Mouse (Mus musculus): ENCODE measurements around the gene Pfkfb3.

DNA sequence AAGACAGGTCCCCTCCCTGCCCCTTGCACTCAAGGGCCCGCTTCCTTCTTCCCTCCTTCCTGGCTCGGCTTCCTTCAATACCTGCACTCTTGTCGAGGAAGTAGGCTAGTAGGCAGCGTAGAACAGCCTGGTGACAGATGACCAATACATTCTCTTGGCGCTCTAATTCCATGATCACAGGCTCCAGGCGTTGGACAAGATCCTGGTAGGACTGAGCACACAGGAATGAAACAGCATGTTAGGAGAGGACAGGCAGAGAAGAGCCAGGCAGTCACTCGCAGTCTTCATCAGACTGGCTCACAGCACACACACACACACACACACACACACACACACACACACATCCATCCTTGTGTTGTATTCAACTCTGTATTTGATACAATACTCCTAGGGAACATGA lies 71.5 kb downstream of the Pfkfb3 start:
- no peak for TF ChIP-seq POLR2A (IDR thresholded peaks at IDR 0.05; ENCODE audit: borderline replicate concordance, extremely low read depth, insufficient read depth, insufficient read length, poor library complexity, severe bottlenecking)
- no peak for TF ChIP-seq CTCF (IDR thresholded peaks at IDR 0.05; ENCODE audit: borderline replicate concordance, extremely low read depth, insufficient read depth, insufficient read length)

All from brain, embryonic 14.5 days (tissue).